ENCODE assay signal across 8 mouse cellular contexts in the genomic region with DNA sequence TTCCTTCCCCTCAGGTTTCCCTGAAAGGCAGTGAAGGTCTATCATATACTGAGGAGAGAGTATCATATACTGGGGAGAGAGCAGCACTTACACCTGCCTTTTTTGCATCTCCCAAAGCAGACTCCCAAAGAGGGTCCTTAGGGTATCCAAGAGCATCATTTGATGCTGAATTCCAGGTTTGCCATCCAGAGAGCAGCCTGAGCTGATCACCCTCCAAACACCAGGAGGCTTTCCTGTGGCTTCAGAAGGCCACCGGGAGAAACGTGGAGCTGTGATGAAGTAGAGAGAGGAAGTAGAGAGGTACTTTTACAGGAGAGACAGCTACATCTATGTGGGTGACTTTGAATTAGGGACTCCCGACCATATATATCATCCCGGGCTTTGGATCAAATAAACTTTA. TPM values are rescaled to one million over a fixed set of nuclear protein-coding genes. Genes with fewer than 3 reads are reported as not detected.
DNase-seq lines count a peak whose midpoint lies in the region; ATAC-seq and TF ChIP-seq lines count a peak whose summit lies in the region.

No protein-coding gene starts in this region.

- H3K4me3 ChIP-seq in heart, embryonic 12.5 days, result peak overlapping the region; percentile 71
- H3K4me3 ChIP-seq in E14TG2a.4 (replicated peaks; ENCODE audit: low read length), result peak overlapping the region; percentile 64; the same call in 1 of the 2 replicates
- H3K4me3 ChIP-seq in hindbrain, embryonic 11.5 days (ENCODE audit: low read depth, low read length), result peak overlapping the region; percentile 50; the same call in 1 of the 2 replicates
- H3K4me3 ChIP-seq in liver, postnatal 0 days (ENCODE audit: low read depth, low read length), result peak overlapping the region; percentile 72

- peak overlapping the region; percentile 96 for H3K4me2 ChIP-seq in heart, embryonic 12.5 days
- peak overlapping the region; percentile 90 for H3K4me2 ChIP-seq in hindbrain, embryonic 11.5 days (replicated peaks; ENCODE audit: low read depth, low read length)
- peak overlapping the region; percentile 90 for H3K4me2 ChIP-seq in liver, postnatal 0 days (ENCODE audit: low read depth, low read length)

- intact Hi-C loops in heart, postnatal 25 days (cut with DNase I), result no loop called here

- WGBS in heart, embryonic 12.5 days, result 17% methylated on average over 4 of the region's 4 CpGs
- WGBS in hindbrain, embryonic 11.5 days, result 16% methylated on average over 4 of the region's 4 CpGs
- 27% methylated on average over 4 of the region's 4 CpGs for WGBS in liver, postnatal 0 days (ENCODE audit: insufficient replicate concordance)

- H3K27me3 ChIP-seq in heart, embryonic 12.5 days (replicated peaks), result no peaks in the 10 kb centered on the region
- peaks cover 60% of the 10 kb centered on the region for H3K27me3 ChIP-seq in E14TG2a.4 (ENCODE audit: insufficient read depth, low read length)
- H3K27me3 ChIP-seq in hindbrain, embryonic 11.5 days (ENCODE audit: control insufficient read depth, insufficient read depth, low read length), result peaks cover 5% of the 10 kb centered on the region
- peaks cover 28% of the 10 kb centered on the region for H3K27me3 ChIP-seq in liver, postnatal 0 days (ENCODE audit: insufficient read depth, low read length)

- no peak for ATAC-seq in heart, embryonic 12.5 days (ENCODE audit: insufficient number of reproducible peaks, low FRiP score)
- ATAC-seq in hindbrain, embryonic 11.5 days (ENCODE audit: low FRiP score), result no peak
- no peak for ATAC-seq in liver, postnatal 0 days

- DNase-seq in heart, postnatal 25 days (ENCODE audit: low spot score), result no peak
- DNase-seq in hindbrain, embryonic 11.5 days (ENCODE audit: low spot score), result peak; percentile 33
- DNase-seq in liver, postnatal 0 days, result no peak
- no peak for DNase-seq in thymus, postnatal 10 days (ENCODE audit: low spot score in 2 of 2)
- no peak for DNase-seq in right cerebral cortex, postnatal 10 days (ENCODE audit: low spot score in 2 of 2)
- no peak for DNase-seq in gastrocnemius, adult 8-10 months (ENCODE audit: low spot score in 2 of 2)

- peak overlapping the region; percentile 42 for H3K9ac ChIP-seq in heart, embryonic 12.5 days
- H3K9ac ChIP-seq in hindbrain, embryonic 11.5 days (ENCODE audit: low read depth, low read length), result no peak overlapping the region; the same call in 1 of the 2 replicates
- peak overlapping the region; percentile 71 for H3K9ac ChIP-seq in liver, postnatal 0 days (replicated peaks)

- H3K4me1 ChIP-seq in heart, embryonic 12.5 days (replicated peaks), result peaks cover 54% of the 10 kb centered on the region
- H3K4me1 ChIP-seq in E14TG2a.4 (replicated peaks; ENCODE audit: low read depth, low read length), result peaks cover 29% of the 10 kb centered on the region
- H3K4me1 ChIP-seq in hindbrain, embryonic 11.5 days (replicated peaks; ENCODE audit: control insufficient read depth, insufficient read depth, low read length), result peaks cover 7% of the 10 kb centered on the region
- peaks cover 28% of the 10 kb centered on the region for H3K4me1 ChIP-seq in liver, postnatal 0 days (ENCODE audit: insufficient read depth)

- no peak for TF ChIP-seq CTCF in E14TG2a.4 (conservative IDR thresholded peaks at IDR 0.05; ENCODE audit: low read length)
- no peak for TF ChIP-seq CTCF in liver, postnatal 0 days (IDR thresholded peaks at IDR 0.05; ENCODE audit: low read depth)

- H3K36me3 ChIP-seq in heart, embryonic 12.5 days, result no peaks in the 10 kb centered on the region
- no peaks in the 10 kb centered on the region for H3K36me3 ChIP-seq in E14TG2a.4 (ENCODE audit: insufficient read depth, low read length)
- no peaks in the 10 kb centered on the region for H3K36me3 ChIP-seq in hindbrain, embryonic 11.5 days (ENCODE audit: control insufficient read depth, insufficient read depth, low read length)
- H3K36me3 ChIP-seq in liver, postnatal 0 days (replicated peaks; ENCODE audit: insufficient read depth, low read length), result no peaks in the 10 kb centered on the region

- H3K27ac ChIP-seq in heart, embryonic 12.5 days (ENCODE audit: poor library complexity, severe bottlenecking), result peak overlapping the region; percentile 48; the same call in 1 of the 2 replicates
- H3K27ac ChIP-seq in hindbrain, embryonic 11.5 days (ENCODE audit: low read depth, low read length), result no peak overlapping the region
- peak overlapping the region; percentile 72; the same call in 1 of the 2 replicates for H3K27ac ChIP-seq in liver, postnatal 0 days (ENCODE audit: low read depth)

- no peaks in the 10 kb centered on the region for H3K9me3 ChIP-seq in heart, embryonic 12.5 days (replicated peaks)
- no peaks in the 10 kb centered on the region for H3K9me3 ChIP-seq in E14TG2a.4 (ENCODE audit: low read length)
- no peaks in the 10 kb centered on the region for H3K9me3 ChIP-seq in hindbrain, embryonic 11.5 days (ENCODE audit: control insufficient read depth, low read length)
- H3K9me3 ChIP-seq in liver, postnatal 0 days (ENCODE audit: low read length), result no peaks in the 10 kb centered on the region

- no peak for TF ChIP-seq EP300 in liver, postnatal 0 days (IDR thresholded peaks at IDR 0.05; ENCODE audit: low read depth)

RNA-seq across cellular contexts. Expression of a gene that starts 3.1 kb away (rescaled TPM):
- polyA plus RNA-seq in heart, embryonic 12.5 days (2016; fragmentation: Nextera tagmentation; extraction: Ambion mirVana), result 46.3 and 50.2 TPM in 2 replicates
- 10 to 100 TPM; 13.3 to 36.5 TPM for total RNA-seq in heart, postnatal 25 days (2021)
- polyA plus RNA-seq in hindbrain, embryonic 11.5 days (2014; fragmentation: Nextera tagmentation; extraction: Ambion mirVana), result 27.1 and 30.0 TPM in 2 replicates
- 9.3 and 10.9 TPM in 2 replicates for polyA plus RNA-seq in liver, postnatal 0 days (2015; fragmentation: Nextera tagmentation; extraction: Ambion mirVana)
- 10 to 100 TPM; 17.6 to 60.4 (median 29.4) TPM for total RNA-seq in gastrocnemius, adult 8-10 months (2022)

RNA-seq across cellular contexts. Expression of a gene that starts 48.3 kb away (rescaled TPM):
- polyA plus RNA-seq in heart, embryonic 12.5 days (2016; fragmentation: Nextera tagmentation; extraction: Ambion mirVana), result 51.3 and 55.2 TPM in 2 replicates
- 100 to 1,000 TPM; 114 to 131 TPM for total RNA-seq in heart, postnatal 25 days (2021)
- polyA plus RNA-seq in hindbrain, embryonic 11.5 days (2014; fragmentation: Nextera tagmentation; extraction: Ambion mirVana), result 44.3 and 46.9 TPM in 2 replicates
- polyA plus RNA-seq in liver, postnatal 0 days (2015; fragmentation: Nextera tagmentation; extraction: Ambion mirVana), result 33.2 and 37.4 TPM in 2 replicates
- 10 to 100 TPM; 75.2 to 88.9 (median 78.6) TPM for total RNA-seq in gastrocnemius, adult 8-10 months (2022)
